Mouse (Mus musculus) erythroblast, adult 5-6 weeks (primary cell): ENCODE results near the gene Fgfr2. TPM values are rescaled to one million over a fixed set of nuclear protein-coding genes. Genes with fewer than 3 reads are reported as not detected.

Source experiments
- ATAC-seq: replicated peaks from 2 replicates; pipeline ENCODE4 v1.8.0; 2016; ENCODE audit warnings: moderate number of reproducible peaks, mild to moderate bottlenecking, moderate TSS enrichment, inconsistent platforms; ENCODE audit not compliant: poor library complexity, low FRiP score, severe bottlenecking
- total RNA-seq, 2 experiments: library from RNA; stranded (forward) in 1 of 2; stranded (reverse) in 1 of 2; fragments of 150-400 nt in 1 of 2; fragments of 200-764, 138-1000 nt in 1 of 2; gene quantifications; 2 replicates each; pipeline versions ENCODE4 v1.2.3 to v1.2.4; 2015 to 2017; ENCODE audit warnings: low replicate concordance in 2 of 2

Fgfr2 gene
- total RNA-seq, 2 experiments from 2014 or later: 4.8 TPM; not detected in 1

DNA sequence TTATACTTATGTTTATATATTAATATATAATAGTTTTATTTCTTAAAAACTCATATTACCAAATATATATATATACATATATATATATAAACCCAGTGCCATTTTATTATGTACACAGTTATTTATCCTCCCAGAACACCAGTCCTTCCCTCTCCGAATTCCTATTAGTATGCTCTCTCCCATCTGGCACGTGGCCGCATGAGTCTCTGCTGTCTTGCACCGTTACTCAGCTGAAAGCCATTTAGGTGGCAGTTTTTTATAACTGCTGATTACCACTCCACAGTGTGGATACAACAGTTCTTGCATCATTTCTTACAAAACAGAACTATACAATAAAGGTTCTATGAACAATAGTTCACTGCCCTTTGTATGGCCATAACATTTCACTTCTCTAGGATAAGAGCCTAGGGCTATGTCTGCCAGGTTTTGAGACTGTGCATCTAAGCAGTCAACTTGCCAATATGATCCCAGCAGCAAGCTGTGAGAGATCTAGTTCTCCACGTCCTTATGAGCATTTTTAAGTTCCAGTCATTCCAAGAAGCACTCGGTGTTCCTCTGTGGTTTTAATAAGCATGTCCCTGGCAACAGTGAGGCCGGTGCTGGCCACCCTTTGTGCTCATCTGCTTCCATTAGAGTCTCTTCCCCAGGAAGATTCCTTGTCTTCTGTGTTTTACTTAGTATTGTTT lies 1777.2 kb downstream of the Fgfr2 start:
- no peak for ATAC-seq

DNA sequence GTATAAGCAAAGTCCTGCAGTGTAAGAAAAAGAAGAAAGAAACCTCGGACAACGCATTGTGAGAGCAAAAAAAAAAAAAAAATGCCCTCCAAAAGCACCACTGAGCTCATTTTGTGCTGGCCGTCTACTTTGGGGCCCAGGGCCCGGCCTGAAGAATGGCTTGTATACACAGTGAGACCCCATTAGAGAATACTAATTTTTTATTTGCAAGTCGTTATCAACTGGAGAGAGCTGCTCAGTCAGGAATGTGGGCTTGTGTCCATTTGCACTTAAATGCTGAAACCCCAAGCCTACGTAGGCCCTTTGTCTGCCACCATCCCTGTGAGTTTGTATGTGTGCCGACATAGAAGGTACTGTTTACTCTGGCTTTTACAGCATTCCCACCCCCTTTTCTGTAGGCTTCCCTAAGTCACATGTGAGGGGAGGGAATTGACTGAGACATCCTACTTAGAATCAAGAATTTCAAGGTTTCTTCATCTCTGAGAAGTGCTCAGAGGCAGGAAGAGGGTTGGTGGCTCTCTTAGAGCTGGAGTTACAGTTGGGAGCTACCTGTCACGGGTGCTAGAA lies 1785.6 kb downstream of the Fgfr2 start:
- no peak for ATAC-seq

GRCm38 (mm10) chr7:131333564-131333963 lies 1789.6 kb downstream of the Fgfr2 start, which contains the start of gene Fam24a:
Gene Fam24a, plus strand, starts transcription at chr7:131333864.
- no peak for ATAC-seq

GRCm38 (mm10) chr7:131331688-131332087 lies 1791.5 kb downstream of the Fgfr2 start:
- no peak for ATAC-seq

DNA sequence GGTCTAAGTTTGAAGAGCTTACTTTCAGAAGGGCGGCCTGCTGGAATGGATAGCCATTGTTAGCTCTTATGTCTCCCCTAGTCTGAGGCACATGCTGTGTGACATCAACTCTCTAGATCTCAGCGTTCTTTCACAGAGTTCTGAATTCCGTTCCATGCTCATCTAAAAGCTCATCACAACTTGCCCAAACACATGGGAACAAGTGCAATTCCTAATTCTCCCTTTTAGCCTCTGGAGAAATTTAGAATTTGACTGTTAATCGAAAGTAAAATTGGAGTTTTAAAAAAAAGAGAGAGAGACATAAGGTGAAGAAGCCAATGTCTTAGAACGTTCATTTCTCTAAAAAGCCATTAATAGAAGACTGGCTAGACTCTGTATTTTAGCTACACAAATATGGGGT lies 1793.7 kb downstream of the Fgfr2 start, which contains the start of gene Fam24b:
Fam24b (minus strand) TSS at position 101 of the 400 bp plus-strand sequence.
- no peak for ATAC-seq

DNA sequence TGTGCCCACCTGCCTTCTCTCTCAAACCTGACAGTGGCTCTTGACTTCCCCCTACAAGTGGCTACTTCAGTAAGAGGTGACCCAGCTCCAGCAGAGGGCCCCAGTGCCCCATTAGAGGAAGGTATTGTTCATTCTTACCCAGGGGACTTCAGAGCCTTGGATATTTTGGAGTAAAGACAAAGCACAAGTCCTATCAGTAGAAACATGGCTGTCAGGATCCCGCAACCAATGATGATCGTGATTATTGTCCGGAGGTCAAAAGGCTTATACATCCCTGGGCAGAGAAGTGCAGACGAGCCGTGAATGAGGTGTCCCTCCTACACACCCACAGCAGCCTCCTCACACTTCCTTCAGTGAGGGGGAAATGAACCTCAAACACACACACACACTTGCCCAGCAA lies 1796.1 kb downstream of the Fgfr2 start:
- no peak for ATAC-seq

DNA sequence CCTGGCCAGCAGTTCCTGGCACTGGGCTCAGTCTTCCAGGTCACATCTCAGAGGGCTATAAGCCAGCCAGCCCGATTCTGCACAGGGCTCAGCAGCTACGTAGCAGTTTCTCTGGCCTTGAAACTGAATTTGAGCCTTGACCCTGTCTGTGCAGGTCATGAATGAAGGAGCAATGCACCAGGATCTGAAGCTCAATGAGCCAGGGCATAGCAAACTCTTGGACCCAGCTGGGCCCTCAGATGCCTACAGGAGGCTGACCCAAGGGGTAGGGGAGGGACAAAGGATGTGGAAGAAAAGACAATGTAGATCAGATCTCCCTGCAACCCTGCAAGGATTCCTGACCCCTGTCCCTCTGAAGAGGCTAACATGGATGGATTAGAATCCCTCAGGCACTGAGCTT lies 1801.0 kb downstream of the Fgfr2 start, which contains the start of gene Cuzd1:
Cuzd1 (minus strand) TSS at position 101 of the 400 bp plus-strand sequence.
- no peak for ATAC-seq

DNA sequence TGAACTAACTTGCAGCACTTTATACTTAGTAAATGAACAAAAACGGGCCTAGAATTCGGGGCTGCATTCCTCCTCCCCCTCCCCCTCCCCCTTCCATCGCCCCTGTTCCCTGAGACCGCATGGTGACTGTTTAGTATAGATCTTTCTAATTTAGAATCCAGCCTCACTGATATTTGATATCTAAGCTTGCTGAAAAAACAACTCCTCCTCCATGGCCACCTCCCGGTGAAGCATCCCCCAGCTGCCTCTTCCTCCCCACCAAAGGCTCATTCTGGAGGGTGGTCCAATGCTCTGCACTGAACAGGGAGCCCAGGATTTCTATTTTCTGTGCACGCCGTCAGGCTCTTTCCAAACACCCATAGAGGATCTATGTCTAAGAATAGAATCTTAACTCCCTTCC lies 1804.8 kb downstream of the Fgfr2 start:
- ATAC-seq: no peak

DNA sequence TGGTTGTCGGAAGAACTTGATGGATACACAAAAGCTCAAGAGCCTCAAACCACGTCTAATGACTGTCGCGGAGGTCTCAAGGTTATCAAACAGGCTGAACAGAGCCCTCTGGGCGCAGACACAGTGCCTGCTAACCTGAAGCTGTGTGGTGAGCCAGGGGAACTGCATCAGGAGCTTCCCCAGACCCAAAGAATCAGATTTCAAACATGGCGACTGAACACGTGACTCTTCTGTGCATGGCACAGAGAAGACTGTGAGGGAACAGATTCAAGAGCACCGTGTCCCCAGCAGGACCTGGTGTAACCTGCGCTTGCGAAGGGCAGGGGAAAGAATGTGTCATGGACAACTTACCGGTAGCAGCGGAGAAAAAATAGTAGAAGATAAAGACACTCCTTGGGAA lies 1805.6 kb downstream of the Fgfr2 start:
- no peak for ATAC-seq

DNA sequence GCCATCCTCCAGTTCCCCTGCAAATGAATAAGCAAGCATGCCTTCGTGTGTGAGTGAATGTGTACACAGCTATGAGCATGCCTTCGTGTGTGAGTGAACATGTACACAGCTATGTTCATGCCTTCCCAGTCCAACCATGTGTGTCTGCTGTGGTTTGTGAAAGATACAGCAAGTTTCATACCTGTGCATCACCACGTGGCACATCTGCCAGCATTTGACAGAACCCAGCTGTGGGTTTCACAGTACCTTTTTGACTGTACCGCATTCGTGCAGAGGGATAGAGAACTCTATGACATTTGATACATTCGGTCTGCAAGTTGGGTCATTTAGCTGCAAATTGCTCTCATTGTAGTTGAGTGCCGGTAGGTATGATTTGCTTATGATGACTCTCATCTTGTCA lies 1808.7 kb downstream of the Fgfr2 start:
- ATAC-seq: no peak

- no peak for ATAC-seq
Measured at GRCm38 (mm10) chr7:131306733-131307132, 1816.4 kb downstream of the Fgfr2 start.

DNA sequence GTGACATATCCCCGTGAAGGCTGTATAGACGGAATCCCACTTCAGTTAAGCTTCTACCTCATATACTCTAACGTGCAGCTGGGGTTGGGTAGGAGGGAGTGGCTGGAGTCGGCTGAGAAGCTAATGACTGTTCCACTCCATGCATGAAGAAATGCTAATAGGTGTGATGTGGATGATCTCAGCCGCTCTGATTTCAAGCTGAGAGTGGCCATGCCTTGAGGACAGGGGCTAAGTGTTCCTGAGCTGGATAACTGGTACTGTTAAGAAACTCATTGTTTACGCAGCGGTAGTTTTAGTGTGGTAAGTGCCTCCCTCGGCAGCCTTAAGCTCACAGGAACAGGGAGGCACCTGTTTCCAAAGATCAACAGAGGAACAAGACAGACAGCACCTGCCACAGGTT lies 1819.8 kb downstream of the Fgfr2 start:
- ATAC-seq: no peak

DNA sequence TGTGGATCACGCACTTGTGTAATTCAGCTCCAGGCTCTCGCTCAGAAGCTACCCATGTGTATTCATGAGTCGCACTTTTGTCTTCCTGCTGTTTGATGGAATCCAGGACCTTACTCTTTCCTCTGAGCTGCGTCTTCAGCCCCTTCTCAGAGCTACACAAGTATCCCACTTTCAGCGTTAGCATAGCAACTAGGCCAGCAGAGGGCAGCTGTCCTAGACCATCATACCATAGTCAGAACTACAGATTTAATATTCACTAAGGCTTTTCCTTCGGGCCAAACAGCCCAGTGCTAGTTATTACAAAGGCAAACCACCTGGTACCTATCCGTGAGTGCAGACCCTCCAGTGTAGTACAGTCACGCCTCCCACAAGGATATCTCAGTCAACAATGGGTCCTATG lies 1826.0 kb downstream of the Fgfr2 start:
- no peak for ATAC-seq

- ATAC-seq: no peak
Measured at GRCm38 (mm10) chr7:131265851-131266250, 1857.3 kb downstream of the Fgfr2 start.

- ATAC-seq: no peak
Measured at GRCm38 (mm10) chr7:131264251-131264650, 1858.9 kb downstream of the Fgfr2 start.

- no peak for ATAC-seq
Measured at GRCm38 (mm10) chr7:131260946-131261345, 1862.2 kb downstream of the Fgfr2 start.

- no peak for ATAC-seq
Measured at GRCm38 (mm10) chr7:131257309-131257708, 1865.8 kb downstream of the Fgfr2 start.

- ATAC-seq: no peak
Measured at GRCm38 (mm10) chr7:131256841-131257240, 1866.3 kb downstream of the Fgfr2 start.

DNA sequence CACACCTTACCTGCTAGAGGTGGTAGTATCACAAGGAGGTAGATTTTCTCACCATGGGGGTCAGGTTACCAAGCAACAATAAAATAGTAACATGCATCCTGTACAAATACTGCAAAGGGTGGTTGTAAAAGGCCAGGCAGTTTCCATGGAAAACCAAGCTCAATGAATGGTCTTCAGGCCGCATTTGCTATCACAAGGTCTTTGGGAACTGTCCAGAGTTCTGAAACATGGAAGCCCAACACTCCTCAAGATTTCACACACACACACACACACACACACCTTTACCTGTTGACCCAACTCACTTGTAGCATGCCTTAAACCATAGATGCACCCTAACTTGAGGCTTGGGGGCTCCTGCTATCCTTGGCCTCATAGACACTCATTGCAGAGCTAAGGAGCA lies 1878.2 kb downstream of the Fgfr2 start:
- no peak for ATAC-seq

- no peak for ATAC-seq
Measured at GRCm38 (mm10) chr7:131236091-131236490, 1887.1 kb downstream of the Fgfr2 start.

GRCm38 (mm10) chr7:131223086-131223485 lies 1900.1 kb downstream of the Fgfr2 start:
- ATAC-seq: no peak

GRCm38 (mm10) chr7:131187996-131188395 lies 1935.2 kb downstream of the Fgfr2 start:
- ATAC-seq: no peak
